Mouse (Mus musculus) Muller cell, postnatal 12 days (primary cell): Measurements from ENCODE around the gene Mag.

Source experiments
- DNase-seq: peaks from one replicate; pipeline ENCODE4 v3.0.0-alpha.2; 2015; ENCODE audit errors: inconsistent ontology term

Mag gene

DNA sequence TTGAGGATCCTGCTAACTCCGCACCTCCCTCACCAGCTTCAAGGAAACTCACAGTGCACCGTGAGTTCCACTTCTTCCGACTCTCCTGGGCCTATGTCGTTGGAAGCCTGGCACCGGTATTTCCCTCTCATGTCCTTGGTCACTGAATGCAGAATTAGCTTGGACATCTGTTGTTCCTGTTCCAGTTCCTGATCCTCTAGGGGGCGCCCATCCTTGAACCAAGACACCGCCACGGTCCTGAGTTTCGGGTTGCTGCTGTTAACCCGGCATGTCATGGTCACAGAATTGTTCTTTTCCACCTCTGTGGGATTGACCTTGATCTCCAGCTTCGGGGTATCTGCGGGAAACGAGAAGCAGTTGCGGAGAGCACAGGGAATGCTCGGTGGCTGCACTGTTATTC lies 41.6 kb downstream of the Mag start:
- DNase-seq, result peak; percentile 19

DNA sequence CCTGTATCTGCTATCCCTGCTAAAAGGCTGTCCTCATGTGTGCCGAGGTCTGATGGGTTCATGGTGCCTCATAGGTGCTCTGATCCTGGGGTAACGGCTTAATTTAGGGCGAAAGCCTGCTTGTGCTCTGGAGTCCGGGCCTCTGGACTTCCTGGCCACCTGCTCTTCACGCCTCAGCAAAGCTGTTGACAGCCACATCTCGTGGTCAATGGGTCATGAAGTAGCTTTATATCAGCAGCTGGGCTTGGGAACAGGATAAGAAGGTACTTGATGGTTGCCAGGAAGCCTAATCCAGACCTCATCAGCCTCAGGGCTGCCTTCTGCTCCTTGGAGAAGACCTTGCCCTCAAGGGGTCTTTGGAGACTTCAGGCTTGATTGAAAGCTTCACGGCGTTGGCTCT lies 51.3 kb downstream of the Mag start:
- no peak for DNase-seq

DNA sequence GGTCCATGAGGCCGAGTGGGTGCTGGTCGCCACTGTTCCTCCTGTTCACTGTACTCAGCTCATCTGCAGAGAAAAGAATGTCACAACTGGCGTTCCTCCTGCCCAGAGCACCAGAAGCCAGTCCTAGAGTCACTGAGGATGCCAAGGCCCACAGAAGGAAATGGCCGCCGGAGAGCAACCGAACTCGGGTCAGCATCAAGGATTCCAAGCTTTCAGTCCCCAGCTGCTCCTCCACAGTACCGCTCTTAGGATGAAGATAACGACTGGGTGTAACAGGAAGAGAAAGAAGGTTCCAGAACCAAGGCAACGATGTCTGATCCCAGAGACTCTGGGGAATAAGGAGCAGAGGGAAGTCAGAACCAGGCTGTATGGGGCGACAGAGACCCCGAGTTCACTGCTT lies 53.2 kb downstream of the Mag start, which contains the start of gene Ffar1:
Gene Ffar1 (minus strand): TSS at position 101 of the 400 bp plus-strand sequence.
- DNase-seq, result no peak

DNA sequence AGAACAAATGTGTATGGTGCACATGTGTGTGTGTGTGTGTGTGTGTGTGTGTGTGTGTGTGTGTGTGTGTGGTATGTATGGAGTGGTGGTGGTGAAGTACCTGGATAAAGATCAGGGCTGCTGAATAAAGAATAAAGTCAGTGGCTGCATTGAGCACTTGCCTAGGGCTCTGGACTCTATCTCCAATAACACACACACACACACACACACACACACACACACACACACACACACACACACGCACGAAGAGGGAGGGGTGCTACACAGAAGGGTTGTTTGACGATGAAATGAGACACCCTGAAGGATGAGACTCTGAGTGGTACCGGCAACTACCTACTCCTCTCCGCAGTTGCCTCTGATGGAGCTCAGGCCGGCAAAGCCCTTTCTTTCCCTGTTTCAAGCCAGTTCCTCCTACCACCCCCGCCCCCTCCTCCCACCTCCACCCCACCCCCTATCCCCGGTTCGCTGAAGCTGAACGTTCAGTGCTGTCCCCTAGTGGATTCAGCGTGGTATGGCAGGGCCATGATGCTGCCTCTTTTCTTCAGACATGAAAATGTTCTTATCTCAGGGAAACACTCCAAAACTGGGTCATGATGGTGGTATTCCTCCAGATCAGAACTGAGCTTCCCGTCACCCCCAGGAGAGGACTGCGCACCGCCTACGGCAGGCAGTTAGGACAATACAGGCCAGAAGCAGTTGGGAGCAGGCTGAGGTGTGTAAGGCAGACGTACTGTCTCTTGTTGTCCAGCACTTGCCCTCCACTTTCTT lies 54.9 kb downstream of the Mag start:
- DNase-seq, result peak; percentile 64

DNA sequence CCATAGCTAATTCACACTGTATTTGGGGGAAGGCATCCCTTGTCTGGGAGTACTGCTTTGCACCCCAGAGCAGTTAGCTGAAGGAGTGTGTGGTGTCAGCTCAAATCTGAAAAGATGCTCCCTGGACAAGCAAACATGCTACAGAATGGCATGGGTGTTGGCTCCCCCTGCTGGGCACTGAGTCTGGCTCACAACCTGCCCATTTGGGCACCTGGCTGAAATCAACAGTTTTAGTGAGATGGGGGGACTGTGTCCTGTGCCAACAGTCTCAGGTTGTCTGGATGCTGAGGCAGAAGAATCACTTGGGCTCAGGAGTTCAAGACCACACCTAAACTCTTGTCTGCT lies 55.4 kb downstream of the Mag start:
- peak; percentile 63 for DNase-seq

DNA sequence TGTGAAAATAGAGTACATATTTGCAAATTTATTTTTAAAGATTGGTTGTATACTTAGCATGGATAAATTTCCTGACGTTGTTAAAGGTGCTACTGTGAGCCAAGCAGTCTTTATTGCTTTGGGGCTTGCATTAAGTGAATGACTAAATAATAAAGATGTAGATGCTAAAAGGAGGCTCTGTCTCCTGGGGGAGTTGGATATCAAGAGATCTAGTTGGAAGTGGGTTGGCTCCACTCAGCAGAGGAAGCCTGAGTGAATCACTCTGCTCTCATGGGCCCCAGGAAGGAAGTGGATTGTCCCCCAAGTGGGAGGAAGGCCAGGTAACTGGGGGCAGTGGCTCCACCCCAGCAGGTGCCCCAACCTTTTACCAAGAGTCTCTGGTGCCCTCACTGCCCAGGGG lies 56.9 kb downstream of the Mag start:
- DNase-seq, result no peak

DNA sequence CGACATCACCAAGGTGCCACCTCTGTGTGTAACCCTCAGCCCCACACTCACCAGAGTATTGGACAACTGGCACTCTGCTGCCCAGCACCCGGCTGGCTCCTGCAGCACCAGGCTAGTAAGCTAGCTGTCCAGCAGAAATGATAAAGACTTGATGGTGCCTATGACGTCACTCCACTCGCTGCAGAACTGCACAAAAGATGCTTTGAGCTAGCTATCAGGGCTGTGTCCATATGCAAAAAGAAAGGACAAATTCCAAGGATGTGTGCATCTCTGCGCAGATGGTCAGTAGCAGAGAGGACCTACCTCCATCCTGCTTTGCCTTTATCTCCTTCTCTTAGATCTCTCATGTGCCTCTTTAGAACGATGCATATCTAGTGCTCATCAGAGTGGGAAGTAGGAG lies 58.6 kb downstream of the Mag start, which contains the start of gene Ffar3:
Gene Ffar3 (minus strand): TSS at position 101 of the 400 bp plus-strand sequence.
- no peak for DNase-seq

DNA sequence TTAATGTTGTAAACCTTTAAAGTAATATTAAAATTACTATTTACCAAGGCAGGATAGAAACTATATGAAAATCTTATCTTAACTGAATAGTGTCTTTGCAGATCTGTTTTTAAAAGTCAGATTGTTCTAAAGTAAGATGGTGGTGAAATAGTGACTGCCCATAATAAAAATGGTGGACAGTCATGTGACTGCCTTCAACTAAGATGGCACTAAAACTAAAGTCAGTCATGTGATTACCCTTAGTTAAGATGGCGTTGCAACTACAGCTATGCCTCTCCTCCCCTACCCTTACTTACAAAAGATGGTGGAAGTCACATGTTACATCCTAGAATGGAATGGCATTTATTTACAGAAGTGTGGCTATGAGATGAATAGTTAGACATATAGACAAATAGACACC lies 63.3 kb downstream of the Mag start:
- DNase-seq, result no peak
